Mouse (Mus musculus) layer of hippocampus, adult 11-12 months (tissue): ENCODE results near the gene Zc3h4.

ENCODE experiments used
- DNase-seq: peaks from one replicate; pipeline ENCODE4 v3.0.0; 2022; ENCODE audit warnings: low spot score

Zc3h4 gene

DNA sequence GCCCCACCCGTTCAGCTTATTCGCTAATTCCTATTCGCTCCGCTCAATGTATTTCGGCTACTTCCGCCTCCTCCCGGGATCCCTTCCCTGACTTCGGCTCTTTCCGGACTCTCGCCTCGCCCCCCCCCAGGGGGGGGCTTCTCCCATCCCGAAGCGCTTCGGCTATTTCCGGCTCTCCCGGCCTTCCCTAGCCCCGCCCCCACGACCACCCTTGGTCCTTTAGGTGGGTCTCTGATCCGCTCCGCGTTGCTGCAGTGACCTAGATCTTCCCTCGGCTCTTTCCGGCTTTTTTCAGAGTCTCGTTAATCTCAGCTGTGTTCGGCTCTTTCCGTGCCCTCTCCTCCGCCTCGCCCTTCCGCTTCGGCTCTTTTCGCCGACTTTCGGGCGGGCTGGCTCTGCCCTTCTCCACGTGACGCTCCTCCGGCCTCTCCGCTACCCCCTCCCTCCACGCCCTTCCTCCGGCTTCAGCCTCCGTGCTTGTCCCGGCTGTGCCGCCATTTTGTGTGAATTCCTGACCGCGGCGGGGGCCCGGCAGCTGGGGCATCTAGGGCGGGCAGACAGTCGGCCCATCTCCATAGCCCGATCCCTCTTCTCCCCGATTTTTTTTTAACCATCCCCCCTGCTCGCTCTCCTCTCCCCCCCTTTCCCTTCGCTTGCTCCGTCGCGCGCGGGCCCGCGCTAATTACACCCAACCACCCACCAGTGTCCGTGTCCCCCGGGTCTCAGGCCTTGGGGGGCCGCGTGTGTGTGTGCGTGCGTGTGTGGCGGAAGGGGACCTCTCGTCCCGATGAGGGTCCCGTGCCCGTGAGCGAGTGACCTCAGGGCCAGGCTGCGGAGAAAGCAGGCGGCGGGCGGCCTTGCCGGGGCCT, 656 bp upstream of the Zc3h4 start:
- peak; percentile 98 for DNase-seq

DNA sequence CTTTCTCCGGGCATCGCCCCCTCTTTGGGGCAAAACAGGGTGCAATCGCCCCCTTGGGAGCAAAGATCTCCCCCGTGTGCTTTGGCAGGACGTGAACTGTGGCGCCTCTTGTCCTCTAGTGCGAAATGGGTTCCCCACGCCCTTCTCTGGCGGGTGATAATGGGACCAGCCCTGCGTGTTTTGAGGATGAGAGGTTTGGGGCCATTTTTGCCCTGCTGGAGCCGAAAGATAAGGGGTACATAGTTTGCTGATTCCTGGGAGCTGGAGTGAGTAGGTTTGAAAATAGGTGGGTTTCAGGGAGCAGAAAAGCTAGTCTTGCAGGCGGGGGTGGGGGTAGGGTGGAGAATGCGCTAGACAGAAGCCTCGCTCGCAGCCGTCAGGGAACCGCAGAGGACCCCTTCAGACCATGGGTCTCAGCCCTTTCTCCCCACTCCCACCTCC, 1.3 kb downstream of the Zc3h4 start:
- peak; percentile 36 for DNase-seq

DNA sequence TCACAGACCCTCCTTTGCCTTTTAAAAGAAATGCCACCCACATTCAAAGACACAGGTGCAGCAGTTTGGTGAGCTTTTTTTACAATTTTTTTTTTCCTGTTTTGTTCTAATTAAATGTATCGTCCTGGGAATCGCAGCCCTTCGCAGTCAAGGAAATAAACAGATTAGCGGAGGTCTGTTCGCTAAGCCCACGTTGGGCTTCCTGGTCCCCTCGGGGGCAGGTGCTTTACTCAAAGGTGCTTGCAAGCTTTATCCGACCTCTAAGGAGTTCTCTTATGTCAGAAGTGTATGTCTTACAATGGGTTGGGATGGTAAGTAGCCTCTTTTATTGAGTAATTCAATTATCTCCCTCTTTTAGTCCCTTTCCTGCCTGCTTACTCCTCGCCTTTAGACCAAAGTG, 1.7 kb downstream of the Zc3h4 start:
- no peak for DNase-seq

DNA sequence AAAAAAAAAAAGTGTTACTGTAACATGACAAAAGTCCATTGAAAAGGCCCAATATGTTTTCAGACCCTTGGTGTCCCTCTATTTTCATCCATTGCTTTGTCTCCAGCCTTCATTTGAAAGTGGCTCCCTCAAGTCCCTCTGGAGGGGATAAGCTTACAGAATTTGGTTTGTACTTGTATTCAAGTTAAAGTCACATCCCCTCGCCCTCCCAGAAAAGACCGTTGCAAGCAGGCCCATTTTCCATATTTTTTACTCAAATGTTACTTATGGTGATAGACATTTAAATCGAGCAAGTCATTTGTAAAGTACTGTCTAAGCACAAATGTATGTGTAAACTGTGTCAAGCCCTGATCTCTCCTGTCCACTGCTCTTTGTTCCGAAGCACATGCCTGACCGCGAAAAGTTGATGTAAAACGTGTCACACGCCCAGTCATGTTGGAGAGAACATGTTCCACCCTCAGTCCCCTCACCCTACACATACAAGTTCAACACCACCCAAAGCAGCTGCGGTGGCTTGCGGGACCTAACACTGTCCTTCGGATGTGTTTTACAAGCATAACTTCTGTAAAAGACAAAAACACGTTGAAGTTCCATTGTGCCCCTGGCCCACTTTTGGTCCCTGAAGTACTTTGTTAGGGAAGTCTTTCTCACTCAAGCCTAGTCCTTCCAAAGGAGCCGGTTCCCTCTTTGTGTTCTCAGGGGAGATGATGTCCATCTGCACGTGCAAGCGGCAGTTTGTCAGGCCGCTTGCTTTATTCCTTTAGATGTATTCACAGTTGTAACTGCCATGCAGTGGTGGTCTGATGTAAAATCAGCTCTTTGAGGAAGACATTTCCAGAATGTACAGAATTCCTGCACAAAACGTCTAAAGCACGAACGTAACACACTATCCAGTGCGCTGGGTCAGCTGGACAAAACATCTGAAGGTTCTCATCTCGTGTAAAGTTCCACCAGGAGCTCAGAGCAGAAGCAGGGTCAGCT, 2.5 kb downstream of the Zc3h4 start:
- DNase-seq = no peak

DNA sequence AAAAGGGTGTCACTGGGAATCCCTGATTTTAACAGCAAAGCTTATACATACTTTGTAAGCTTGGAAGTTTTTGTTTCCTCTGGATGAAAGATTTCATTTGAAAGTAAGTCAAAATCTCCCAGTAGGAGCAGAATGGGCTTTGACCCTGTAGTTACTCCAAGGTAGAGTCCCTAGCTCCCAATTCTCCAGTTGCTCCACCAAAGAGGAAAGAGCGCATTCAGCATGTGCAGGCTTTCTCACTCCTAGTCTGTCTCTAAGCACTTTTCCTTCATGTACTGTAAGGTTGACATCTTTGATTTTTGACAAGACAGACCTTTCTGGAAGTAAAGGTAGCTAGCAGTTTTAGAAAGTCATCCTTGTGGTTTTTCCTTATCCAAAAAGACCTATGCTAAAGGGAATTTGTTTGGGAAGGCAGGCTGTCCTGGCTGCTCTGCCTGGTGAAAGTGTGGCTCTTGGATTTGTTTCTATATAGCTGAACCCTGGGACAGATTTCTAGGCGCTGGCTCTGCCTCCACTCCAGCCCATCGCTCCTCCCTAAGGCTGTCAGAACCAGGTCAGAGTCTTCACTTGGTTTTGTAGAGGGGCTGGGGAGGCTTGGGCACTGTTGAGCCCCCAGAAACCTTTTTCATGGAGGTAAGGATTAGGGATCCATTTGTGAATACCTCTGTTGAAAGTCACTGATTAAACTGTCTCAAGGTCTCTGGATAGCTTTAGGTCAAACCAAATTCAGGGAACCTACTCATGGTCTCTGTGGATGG, 3.8 kb downstream of the Zc3h4 start:
- DNase-seq = no peak

DNA sequence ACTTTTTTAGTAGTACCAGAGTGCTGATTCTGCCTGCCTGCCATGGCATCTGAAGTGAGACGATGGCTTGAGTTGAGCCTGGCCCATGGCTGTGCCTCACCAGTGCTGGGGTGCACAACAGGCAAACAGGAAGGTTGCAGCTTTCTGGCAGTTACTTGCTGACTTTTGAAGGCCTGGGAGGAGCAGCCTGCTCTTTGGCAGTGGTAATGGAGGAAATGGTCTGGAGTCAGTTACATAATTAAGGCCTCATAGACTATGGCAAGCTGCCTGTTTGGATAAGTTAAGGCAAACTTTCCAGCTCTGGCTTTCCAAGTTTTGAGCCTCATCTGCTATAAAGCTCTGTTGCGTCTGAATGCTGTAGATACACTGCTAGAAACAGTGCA, 4.4 kb downstream of the Zc3h4 start:
- DNase-seq = no peak

DNA sequence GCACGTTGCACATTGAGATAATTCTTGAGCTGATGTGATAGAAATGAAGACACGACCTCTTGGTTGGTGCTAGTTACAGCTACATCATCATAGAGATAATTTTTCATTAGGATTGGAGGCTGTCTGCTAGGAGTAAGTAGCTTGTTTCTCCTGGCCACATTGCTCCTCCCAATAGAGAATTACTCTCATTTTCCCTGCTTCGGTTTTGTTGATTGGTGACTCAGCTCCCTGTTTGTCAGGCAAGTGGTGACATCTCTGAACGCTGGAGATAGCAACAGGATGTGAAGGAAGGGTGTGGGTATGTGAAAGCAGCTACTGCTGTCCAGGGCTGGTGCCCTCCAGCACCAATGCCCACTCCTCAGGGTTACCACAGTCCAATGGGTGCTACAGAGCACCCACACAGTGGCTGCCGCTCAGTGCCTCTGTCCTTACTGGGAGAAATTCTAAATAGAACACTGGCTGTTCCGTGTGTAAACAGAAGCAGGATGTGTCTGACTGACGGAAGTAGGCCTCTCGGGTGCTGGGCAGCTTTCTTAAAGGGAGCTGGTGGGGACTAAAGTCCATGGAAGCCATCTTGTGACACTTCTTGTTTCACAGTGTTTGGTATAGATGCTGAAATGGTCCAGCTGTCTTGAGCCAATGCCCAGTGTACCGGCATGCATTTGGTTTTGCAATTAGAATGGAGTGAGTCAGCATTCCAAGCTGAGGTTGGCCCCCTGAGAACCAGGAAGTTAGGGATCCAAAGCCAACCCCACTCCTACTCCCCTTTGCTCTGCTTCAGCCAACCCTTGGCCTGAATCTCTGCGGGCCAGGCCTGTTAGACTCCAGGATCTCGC, 5.0 kb downstream of the Zc3h4 start:
- peak; percentile 65 for DNase-seq

DNA sequence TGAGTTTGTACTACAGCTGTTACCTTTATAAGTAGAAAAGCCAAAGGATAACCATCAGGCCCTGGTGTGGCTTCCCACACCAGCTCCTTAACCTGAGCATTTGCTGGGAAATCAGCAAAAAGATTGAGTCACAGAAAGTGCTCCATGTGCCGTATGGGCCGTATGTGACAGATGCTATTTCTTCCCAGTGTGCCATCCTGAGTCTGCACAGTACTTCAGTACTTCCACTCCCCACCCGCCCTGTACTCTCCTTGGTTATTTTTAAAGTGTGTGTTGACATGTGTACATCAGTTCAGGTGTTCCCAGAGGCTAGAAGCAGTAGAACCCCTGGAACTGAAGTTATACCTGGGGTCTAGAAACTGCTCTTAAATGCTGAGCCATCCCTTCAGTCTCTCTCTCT, 6.3 kb downstream of the Zc3h4 start:
- peak; percentile 26 for DNase-seq

DNA sequence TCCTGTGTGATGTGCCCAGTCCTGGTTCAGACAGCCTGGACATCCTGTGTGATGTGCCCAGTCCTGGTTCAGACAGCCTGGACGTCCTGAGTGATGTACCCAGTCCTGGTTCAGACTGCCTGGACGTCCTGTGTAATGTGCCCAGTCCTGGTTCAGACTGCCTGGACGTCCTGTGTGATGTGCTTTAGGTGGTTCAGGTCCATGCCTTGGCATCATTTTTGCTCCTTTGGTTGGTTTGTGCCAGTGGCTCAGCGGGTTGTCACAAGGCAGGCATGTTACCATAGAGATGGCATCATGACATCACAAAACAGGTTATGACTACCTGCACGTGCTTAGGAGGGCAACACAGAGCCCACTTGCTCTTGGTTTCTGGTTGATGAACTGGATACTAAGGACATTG, 10.4 kb downstream of the Zc3h4 start:
- DNase-seq = no peak

DNA sequence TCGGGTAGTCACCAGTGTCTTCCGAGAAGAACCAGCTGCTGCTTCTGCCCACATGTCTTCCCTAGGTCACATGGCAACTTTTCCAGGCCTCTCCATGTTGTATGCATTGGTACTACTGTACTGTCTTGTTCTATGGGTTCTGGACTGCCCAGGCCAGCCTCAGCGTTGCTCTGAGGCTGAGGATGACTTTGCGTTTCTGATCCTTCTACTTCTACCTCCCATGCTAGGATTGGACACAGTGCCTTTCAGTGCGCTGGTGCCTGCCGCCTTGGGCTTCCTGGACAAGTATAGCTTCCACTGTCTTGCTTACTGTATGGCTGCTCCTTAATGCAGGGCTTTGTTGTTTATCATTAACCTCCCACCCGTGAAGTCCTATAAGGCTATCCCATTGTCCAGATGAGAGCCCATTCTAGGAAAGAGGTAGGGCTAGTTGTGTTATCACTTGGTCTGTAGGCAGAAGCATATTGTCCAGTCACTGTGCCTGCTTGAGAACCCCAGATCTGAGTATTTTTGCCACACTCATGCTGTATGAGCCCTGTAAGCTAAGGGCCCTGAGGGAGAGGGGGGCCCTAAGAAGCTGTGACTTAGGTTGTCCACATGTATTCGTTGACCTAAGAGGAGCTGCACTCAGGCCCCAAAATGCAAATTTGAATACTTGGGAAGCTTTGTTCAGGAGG, 11.6 kb downstream of the Zc3h4 start:
- no peak for DNase-seq

DNA sequence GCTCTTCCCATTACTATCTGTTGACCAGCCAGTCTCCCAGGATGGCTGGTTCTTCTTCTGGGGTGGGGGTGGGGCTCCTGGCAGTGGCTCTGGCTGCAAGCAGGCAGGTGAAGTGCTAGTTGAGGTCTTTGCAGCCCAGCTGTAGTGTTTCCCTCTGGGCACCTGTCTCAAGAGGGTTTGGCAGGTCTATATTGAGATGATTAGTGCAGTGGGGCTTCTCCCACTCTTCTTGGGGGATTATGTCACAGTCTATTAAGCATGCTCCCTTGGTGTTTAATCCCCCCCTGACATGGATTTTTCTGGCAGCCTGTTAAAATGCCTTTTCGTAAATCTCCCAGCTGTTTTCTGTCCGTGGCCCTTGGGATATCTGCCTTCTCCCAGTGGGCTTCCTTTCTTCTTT, 12.2 kb downstream of the Zc3h4 start:
- DNase-seq = no peak

DNA sequence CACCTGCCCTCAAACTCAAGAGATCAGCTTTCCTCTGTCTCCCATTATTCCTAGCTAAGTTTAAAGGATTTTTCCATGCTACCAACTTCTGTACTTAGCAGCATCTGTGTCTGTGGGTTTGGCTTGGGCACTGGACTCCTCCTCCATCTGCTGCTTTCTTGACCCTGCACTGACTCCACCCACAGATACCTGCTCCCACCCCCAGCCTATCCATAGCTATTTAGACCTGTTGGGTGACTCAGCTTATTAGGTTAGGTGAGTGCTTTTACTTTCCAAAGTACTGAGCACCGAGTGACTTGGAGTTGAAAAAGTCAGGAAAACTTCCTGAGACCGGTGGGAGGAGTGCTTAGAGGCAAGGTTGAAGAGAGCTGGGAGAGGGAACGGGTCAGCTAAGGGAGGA, 14.7 kb downstream of the Zc3h4 start:
- no peak for DNase-seq

DNA sequence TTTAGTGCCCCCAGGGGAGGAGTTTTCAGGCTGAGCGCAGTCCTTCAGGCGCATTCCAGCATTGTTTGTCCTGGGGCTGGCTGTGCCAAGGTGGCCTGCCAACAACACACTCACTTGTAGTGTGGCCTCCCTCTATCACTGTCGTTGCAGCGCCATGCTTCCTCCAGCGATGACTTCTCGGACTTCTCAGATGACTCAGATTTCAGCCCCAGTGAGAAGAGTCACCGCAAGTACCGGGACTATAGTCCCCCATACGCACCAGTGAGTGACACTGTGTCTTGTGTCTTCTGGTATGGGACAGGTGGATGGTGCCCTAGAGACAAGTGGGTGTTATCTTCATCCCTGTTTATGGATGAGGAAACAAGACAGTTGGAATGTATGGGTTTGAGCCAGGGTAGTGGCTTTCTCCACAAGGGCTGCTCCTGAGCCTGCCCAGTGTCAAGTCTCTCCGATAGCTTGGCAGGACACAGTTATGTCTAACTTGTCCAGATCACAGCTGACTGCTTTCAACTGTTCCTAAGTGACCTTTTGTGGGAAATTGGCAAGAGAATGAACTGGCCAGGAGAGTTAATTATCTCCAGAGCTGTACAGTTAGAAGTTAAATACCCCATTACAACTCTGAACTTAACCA, 16.5 kb downstream of the Zc3h4 start:
- no peak for DNase-seq

DNA sequence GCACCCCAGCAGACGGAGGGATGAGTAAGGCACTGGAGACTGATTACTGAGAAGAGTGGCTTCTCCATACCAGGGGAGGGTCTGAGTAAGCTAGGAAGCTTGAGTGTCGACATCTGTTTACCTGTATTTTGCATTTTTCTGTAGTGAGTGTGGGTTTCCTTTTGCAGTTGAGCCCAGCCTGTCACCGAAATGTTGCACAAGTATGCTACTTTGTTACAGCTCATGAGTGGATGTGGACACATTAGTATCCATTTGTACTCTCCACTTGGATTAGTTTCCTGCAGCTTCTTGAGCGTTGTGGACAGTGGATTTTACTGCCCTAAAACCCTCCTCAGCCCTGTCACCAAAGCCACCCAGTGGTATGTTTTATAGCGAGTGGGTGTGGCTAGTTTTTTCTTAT, 18.0 kb downstream of the Zc3h4 start:
- no peak for DNase-seq

DNA sequence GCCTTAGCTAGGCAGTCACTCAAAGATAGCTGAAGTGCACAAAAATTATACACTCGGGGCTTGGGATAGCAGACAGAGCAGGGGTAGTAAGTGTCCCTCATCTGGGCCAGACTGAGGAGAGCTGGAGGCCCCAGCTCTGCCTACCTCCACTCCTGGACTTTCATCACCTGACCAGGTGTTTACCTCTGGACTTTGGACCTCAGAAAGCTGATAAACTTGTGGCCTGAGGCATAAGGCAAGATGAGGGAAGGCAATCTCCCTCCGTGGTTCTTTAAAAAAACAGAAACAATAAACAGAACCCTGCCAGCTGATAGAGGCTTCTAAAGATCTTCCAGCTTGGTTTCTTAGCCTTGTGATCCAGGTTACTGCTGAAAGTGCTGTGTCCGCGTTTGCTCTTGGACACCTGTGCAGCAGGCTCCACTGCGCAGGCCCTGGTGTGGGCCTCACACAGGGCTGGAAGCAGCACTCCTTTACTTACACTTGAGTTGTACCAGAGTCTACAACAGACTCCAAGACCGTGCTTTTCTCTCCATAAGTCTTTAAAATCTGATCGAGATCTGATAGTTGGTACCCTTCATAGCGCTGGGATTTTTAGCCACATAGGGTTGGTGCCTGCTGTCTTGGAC, 19.9 kb downstream of the Zc3h4 start:
- DNase-seq = no peak

DNA sequence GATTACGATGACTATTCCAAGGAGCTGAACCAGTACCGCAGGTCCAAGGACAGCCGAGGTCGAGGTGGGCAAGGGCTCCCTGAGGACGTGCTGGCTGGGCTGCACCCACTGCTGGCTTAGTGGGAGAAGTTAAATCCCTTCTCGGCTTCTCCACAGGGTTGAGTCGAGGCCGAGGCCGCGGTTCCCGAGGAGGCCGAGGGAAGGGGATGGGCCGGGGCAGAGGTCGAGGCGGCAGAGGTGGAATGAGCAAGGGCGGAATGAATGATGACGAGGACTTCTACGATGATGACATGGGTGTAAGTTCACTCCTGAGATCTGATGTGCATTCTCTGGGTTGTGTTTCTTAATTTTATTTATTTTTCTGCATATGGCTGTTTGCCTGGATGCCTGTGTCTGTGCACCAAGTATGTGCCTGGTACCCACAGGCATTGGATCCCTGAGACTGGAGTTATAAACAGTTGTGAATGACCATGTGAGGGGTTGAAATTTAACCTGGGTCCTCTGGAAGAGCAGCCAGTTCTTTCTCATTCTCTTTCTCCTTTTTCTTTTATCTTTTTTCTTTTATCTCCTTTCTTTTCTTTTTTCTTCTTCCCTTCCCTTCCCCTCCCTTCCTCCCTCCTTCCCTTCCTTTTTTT, 21.6 kb downstream of the Zc3h4 start:
- no peak for DNase-seq

DNA sequence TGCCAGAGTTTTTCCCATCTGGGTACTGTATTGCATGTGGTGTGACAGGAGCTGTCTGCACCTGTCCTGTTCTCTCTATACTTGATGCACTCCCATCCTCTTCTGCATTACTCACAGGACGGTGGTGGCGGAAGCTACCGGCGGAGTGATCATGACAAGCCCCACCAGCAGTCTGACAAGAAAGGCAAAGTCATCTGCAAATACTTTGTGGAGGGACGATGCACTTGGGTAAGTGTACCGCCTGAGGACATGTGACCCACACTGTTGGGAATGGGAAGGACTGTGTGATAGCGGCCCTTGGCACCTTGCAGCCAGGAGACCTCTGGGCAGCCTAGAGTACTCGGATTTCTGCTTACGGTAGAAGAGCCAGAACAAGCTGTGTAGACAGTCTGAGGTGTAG, 23.0 kb downstream of the Zc3h4 start:
- no peak for DNase-seq

DNA sequence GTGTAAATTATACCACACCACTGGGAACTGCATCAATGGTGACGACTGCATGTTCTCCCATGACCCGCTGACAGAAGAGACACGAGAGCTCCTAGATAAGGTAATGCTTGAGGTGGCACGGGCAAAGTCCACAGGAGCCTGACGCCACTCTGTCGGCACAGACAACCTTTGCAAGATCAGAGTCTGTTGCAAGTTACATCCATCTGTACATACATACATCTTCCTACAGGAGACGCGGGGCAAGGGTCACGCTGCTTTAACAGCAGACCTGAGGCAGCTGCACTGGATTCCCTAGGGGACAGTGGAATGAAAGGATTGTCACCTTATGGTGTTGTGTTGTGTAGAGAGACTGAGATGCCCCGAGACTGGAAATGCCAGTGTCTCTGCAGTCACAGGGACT, 25.0 kb downstream of the Zc3h4 start:
- no peak for DNase-seq

DNA sequence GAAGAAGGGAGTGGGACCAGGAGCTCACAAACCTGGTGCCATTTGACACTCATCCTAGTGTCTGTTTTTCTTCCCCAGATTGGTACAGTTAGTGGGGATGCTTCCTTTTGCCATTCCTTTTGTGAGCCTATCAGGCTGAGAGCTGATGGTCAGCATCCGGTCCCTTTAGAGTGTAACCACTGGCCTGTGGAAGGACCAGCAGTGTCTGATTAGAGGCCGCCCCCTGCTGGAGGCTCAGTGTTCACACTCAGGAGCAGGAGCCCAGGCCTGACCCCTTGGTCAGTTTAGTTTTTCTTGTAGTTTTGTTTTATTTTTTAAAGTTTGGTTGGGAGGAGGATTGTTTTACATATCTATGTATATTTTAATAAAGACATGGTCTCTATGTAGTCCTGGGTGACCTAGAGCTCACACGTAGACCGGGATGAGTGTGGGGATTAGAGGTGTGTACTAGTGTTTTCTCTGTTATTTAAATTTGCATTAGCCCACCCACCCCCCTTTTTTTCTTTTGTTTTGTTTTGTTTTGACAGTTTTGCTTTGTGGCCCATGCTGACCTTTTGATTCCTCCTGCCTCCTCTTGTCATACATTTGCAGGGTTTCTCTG, 25.5 kb downstream of the Zc3h4 start:
- DNase-seq = peak; percentile 78
